In genomic region chr19:29210319-29210718, GRCm38 (mm10) we compare ENCODE assay signal across 16 mouse cellular contexts. TPM values are rescaled to one million over a fixed set of nuclear protein-coding genes. Genes with fewer than 3 reads are reported as not detected.
DNase-seq lines count a peak whose midpoint lies in the region; ATAC-seq and TF ChIP-seq lines count a peak whose summit lies in the region.
"Had no signal": no experiment of that assay in that cellular context is flagged by ENCODE, and none has a peak within 500 bp of the region (broad histone marks: within the 10 kb centered on the region; RNA-seq: fewer than 3 reads in every experiment).

No protein-coding gene starts in this region.

- no peak for ATAC-seq in kidney, postnatal 0 days (replicated peaks; ENCODE audit: low FRiP score, low read depth)
- ATAC-seq in kidney, embryonic 14.5 days (ENCODE audit: low FRiP score, low TSS enrichment): no peak
- ATAC-seq in monocyte, adult 5-6 weeks (replicated peaks; ENCODE audit: insufficient number of reproducible peaks, low FRiP score, low TSS enrichment, poor library complexity, severe bottlenecking): no peak
- ATAC-seq: forebrain, embryonic 16.5 days; midbrain, embryonic 15.5 days had no signal

- H3K27ac ChIP-seq in kidney, postnatal 0 days: no peak overlapping the region
- H3K27ac ChIP-seq in kidney, embryonic 14.5 days (ENCODE audit: low read depth, low read length): no peak overlapping the region
- H3K27ac ChIP-seq: hindbrain, embryonic 12.5 days; macrophage; midbrain, embryonic 15.5 days; neural tube, embryonic 13.5 days had no signal

- H3K9ac ChIP-seq in kidney, postnatal 0 days (ENCODE audit: low read depth, low read length): no peak overlapping the region
- no peak overlapping the region for H3K9ac ChIP-seq in kidney, embryonic 14.5 days (ENCODE audit: low read depth, low read length)
- H3K9ac ChIP-seq: hindbrain, embryonic 12.5 days; midbrain, embryonic 15.5 days; neural tube, embryonic 13.5 days had no signal

- TF ChIP-seq CTCF in kidney, postnatal 0 days (IDR thresholded peaks at IDR 0.05; ENCODE audit: low read depth): peak; percentile 9; the same call in 1 of the 2 replicates
- peak; percentile 44 for TF ChIP-seq CTCF in E14TG2a.4 (conservative IDR thresholded peaks at IDR 0.05; ENCODE audit: low read length)
- peak; percentile 2; the same call in 1 of the 2 replicates for TF ChIP-seq CTCF in brain, embryonic 14.5 days (IDR thresholded peaks at IDR 0.05; ENCODE audit: borderline replicate concordance, extremely low read depth, insufficient read depth, insufficient read length)

- DNase-seq in kidney, postnatal 0 days (ENCODE audit: low spot score): no peak
- DNase-seq in 416B (ENCODE audit: low read depth): peak; percentile 30
- no peak for DNase-seq in brain, embryonic 14.5 days (ENCODE audit: low read depth)
- no peak for DNase-seq in natural killer cell, adult 2 months (ENCODE audit: low spot score in 2 of 2)
- DNase-seq in cerebellum, postnatal 25 days: no peak
- DNase-seq: cerebellum, adult 11-12 months; gastrocnemius, postnatal 25 days; kidney, adult 18-20 months had no signal

- no peak overlapping the region for H3K4me3 ChIP-seq in kidney, postnatal 0 days (replicated peaks; ENCODE audit: low read depth, low read length)
- no peak overlapping the region for H3K4me3 ChIP-seq in kidney, embryonic 14.5 days (ENCODE audit: low read length)
- no peak overlapping the region for H3K4me3 ChIP-seq in E14TG2a.4 (replicated peaks; ENCODE audit: low read length)
- H3K4me3 ChIP-seq: hindbrain, embryonic 12.5 days; midbrain, embryonic 15.5 days; neural tube, embryonic 13.5 days had no signal

- H3K27me3 ChIP-seq in kidney, postnatal 0 days (ENCODE audit: insufficient read depth, low read length): no peaks in the 10 kb centered on the region
- H3K27me3 ChIP-seq in kidney, embryonic 14.5 days (ENCODE audit: control insufficient read depth, insufficient read depth, low read length): no peaks in the 10 kb centered on the region
- H3K27me3 ChIP-seq in E14TG2a.4 (ENCODE audit: insufficient read depth, low read length): no peaks in the 10 kb centered on the region
- H3K27me3 ChIP-seq: hindbrain, embryonic 12.5 days; midbrain, embryonic 15.5 days; neural tube, embryonic 13.5 days had no signal

- no peak overlapping the region for H3K4me2 ChIP-seq in kidney, postnatal 0 days (ENCODE audit: low read length)
- no peak overlapping the region for H3K4me2 ChIP-seq in kidney, embryonic 14.5 days (replicated peaks; ENCODE audit: low read depth, low read length)
- H3K4me2 ChIP-seq: hindbrain, embryonic 12.5 days; midbrain, embryonic 15.5 days; neural tube, embryonic 13.5 days had no signal

- WGBS in kidney, postnatal 0 days: 95% methylated on average over 9 of the region's 9 CpGs
- 95% methylated on average over 9 of the region's 9 CpGs for WGBS in kidney, embryonic 14.5 days

- no peaks in the 10 kb centered on the region for H3K9me3 ChIP-seq in kidney, postnatal 0 days (replicated peaks; ENCODE audit: low read length)
- no peaks in the 10 kb centered on the region for H3K9me3 ChIP-seq in kidney, embryonic 14.5 days (ENCODE audit: control insufficient read depth, low read length)
- H3K9me3 ChIP-seq in E14TG2a.4 (ENCODE audit: low read length): peaks cover 8% of the 10 kb centered on the region; the same call in 1 of the 2 replicates
- H3K9me3 ChIP-seq: hindbrain, embryonic 12.5 days; midbrain, embryonic 15.5 days; neural tube, embryonic 13.5 days had no signal

- no peaks in the 10 kb centered on the region for H3K36me3 ChIP-seq in kidney, postnatal 0 days (ENCODE audit: insufficient read depth, low read length)
- no peaks in the 10 kb centered on the region for H3K36me3 ChIP-seq in kidney, embryonic 14.5 days (ENCODE audit: control insufficient read depth, insufficient read depth, low read length)
- H3K36me3 ChIP-seq in E14TG2a.4 (ENCODE audit: insufficient read depth, low read length): no peaks in the 10 kb centered on the region
- H3K36me3 ChIP-seq: hindbrain, embryonic 12.5 days; midbrain, embryonic 15.5 days; neural tube, embryonic 13.5 days had no signal

- TF ChIP-seq POLR2A in brain, embryonic 14.5 days (IDR thresholded peaks at IDR 0.05; ENCODE audit: borderline replicate concordance, extremely low read depth, insufficient read depth, insufficient read length, poor library complexity, severe bottlenecking): no peak

- H3K4me1 ChIP-seq in kidney, postnatal 0 days (replicated peaks; ENCODE audit: insufficient read depth, low read length): no peaks in the 10 kb centered on the region
- H3K4me1 ChIP-seq in kidney, embryonic 14.5 days (ENCODE audit: control insufficient read depth, insufficient read depth, low read length): no peaks in the 10 kb centered on the region
- no peaks in the 10 kb centered on the region for H3K4me1 ChIP-seq in E14TG2a.4 (replicated peaks; ENCODE audit: low read depth, low read length)
- H3K4me1 ChIP-seq: hindbrain, embryonic 12.5 days; midbrain, embryonic 15.5 days; neural tube, embryonic 13.5 days had no signal

RNA-seq across cellular contexts. Expression of gene Jak2, which starts 41.3 kb away (rescaled TPM):
- polyA plus RNA-seq in kidney, postnatal 0 days (2015; fragmentation: Nextera tagmentation; extraction: Ambion mirVana): 8.8 and 9.8 TPM in 2 replicates
- 8.0 and 15.5 TPM in 2 replicates for polyA plus RNA-seq in kidney, embryonic 14.5 days (2014; fragmentation: Nextera tagmentation; extraction: Ambion mirVana)
- 27.3 and 29.5 TPM in 2 replicates for polyA plus RNA-seq in brain, embryonic 14.5 days (2012; rRNA removed)
- 123 to 164 TPM (median 125 TPM) in 3 replicates for total RNA-seq in monocyte, adult 5-6 weeks (2017)
